Mouse (Mus musculus) c-Kit-positive CD71-positive TER-119-positive erythroid progenitor cells, embryonic 14.5 days (primary cell): ENCODE measurements around the gene Senp2.

Experiments
- DNase-seq: peaks from one replicate; pipeline ENCODE4 v3.0.0-alpha.2; 2013; ENCODE audit warnings: low spot score

Senp2 gene

DNA sequence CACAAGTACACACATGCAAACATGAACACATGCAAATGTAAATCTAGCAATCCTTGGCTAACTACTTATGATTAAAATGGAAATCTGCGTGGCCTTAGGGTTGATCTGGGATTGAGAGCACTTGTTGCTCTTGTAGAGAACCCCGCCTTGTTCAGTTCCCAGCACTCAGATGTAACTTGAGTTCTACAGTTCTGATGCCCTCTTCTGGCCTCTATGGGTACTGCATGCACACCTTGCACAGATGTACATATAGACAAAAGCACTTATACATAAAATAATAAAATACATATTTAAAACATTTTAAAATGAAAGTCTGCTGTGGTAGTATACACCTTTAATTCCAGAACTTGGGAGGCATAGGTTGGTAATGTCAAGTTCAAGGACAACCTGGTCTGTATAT is 12.8 kb downstream of the Senp2 start:
- DNase-seq = no peak

DNA sequence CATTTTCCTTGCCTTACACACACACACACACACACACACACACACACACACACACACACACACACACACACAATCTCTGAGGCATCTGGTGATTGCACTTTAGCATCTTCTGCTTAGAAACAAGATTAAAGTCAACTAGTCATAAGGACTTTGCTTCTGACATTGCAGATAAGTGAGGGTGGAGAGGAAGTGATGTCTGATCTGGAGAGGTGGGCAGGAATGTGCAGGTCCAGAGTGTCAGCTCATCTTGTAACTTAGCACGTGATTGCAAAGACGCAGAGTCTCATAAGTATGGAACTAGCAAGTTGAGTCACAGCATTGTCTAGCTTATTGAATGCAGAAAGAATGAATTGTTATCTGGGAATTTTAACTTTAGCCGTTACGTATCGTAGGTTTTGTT is 18.2 kb downstream of the Senp2 start:
- no peak for DNase-seq

DNA sequence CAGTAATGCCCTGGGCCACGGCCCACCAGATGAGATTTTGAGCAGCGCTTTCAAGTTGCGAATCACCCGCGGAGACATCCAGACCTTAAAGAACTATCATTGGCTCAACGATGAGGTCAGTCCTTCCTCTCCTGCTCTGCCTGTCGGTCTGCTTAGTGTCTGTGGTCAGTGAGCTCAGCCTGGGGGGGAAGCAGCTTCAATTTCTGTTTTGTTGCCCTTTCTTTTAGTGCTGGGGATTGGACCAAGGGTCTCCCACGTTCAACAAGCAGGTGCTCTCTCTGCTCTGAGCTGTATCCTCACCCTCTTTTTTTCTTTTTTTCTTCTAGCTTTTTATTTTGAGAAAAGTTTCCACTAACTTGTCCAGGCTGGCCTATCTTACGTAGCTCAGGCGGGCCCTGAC is 29.3 kb downstream of the Senp2 start:
- DNase-seq = no peak

DNA sequence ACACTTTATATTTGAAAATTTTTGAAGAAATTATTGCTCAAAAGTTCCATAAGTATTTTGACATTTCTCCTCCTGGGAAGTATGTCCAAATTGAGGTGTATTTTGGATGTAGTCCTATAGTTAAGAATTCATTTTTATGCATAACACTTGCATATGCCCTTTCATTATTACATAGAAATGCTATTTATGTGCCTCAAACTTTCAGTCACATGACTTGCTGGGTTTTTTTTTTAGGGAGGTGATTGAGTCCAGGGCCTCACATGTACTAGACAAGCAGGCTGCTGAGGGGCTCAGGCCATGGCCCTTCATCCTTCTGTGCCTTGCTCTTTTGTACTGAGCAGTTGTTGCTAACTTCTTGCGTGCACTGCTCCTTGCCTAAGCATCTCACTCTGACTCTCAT is 30.7 kb downstream of the Senp2 start:
- no peak for DNase-seq

DNA sequence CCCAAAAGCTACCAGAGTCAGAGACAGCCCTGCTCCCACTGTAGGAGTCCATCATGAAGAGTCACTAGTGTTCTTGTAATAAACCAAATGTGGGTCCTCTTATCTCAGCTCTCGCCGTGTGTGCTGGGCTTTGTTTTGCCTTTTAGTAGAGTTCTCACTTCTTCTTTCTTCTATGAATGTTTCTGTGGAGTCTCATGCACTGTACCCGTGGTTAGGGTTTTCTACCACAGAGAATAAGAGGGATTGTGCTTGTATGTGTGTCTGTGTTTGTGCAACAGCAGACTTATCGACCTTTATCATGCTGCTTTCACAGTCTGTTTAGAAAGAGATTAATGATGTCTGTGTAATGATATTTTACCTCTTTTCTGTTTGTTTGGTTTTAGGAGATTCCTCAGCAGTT is 34.5 kb downstream of the Senp2 start:
- DNase-seq = no peak

DNA sequence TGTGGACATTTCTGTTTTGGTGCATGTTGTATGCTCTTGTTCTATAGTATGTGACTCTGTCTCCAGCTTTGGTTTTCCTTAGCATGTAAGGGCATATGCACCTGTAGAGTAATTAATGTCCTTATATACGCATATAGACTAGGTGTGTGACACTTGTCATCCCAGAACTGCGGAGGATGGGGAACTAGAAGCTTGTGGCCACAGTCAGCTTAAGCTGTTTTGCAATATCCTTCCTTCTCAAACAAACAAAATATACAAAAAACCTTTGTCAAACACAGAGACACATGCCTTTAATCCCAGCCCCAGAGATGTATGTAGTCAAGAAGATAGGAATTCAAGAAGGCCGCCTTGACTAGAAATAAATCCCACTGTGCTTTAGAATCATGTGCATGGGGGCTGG is 36.6 kb downstream of the Senp2 start:
- DNase-seq = no peak

DNA sequence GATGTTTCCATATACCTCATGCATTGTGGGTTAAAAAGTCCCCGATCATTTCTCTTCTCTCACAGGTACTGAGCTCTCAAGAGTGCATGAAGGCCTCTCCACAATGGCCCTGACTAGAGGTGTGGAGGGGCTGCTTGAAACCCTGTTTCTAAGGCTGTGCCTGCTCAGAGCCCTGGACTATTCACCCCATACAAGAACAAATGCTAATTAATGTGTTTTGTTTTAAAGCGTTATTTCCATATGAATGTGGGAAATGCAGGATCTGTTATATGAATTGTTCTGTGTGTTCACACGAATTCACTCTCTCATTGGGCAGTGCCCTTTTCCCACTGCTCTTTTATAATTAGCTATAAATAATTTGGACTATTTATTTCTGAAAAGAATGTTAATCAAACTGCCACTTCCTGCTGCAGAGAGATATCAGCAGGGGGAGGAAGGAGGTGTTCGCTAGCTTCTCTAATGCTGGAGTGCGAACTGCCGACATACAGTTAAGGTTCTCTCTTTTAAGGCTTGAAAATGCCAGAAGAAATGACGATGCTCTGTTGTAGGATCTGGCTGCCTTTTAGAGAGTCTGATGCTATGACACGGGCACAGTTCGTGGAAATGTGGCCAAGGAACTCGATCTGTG is 37.6 kb downstream of the Senp2 start:
- DNase-seq = no peak

DNA sequence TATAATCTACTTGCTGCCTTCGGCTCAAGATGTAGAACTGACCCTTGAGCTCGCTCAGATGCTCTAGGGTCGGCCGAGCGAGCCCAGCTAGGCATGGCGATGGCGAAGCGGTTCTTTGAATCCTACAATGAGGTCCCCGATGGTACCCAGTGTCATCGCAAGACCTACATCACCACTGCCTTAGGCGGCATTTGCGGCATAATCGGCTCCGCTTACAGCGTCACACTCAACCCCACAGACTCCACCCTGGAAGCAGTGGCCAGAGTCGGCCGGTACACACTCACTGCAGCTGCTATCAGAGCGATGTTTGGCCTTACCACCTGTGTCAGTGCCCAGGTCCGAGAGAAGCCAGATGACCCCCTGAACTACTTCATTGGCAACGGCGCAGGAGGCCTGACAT is 44.1 kb downstream of the Senp2 start:
- DNase-seq = no peak

DNA sequence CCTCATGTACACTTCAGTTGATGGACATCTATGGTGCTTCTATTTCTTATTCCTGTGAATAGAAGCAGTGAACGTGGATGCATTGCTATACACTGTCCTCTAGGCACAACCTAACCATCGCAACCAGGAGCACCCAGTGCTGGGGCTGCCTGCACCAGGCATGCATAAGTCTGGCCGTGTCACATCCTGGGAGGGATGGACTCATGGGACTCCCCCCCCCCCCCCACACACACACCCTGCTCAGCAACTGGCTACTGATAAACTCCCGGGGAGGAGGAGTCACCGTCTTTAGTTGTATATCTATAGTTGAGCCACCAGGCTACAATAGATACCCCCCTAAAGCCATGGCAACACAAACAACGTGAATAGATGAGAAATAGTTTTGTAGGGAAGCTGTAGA is 48.2 kb downstream of the Senp2 start:
- DNase-seq = peak; percentile 23

DNA sequence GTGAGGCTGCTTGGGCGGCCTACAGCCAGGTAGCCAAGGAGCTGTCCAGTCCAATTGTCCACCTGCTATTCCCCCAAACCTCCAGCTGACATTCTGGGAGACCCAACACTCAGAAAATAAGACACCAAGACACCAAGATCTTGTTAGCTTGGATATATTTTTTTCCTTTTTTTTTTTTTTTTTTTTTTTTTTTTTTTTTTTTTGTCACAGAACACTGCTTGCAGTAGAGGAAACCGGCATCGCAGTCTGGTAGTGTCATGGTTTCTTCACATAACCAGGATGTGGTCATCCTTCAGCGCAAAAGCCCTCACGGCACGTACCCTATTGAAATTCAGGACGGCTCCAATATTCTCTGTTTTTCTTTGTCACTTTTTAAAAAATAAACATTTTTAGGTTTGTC is 49.6 kb downstream of the Senp2 start:
- DNase-seq = no peak

DNA sequence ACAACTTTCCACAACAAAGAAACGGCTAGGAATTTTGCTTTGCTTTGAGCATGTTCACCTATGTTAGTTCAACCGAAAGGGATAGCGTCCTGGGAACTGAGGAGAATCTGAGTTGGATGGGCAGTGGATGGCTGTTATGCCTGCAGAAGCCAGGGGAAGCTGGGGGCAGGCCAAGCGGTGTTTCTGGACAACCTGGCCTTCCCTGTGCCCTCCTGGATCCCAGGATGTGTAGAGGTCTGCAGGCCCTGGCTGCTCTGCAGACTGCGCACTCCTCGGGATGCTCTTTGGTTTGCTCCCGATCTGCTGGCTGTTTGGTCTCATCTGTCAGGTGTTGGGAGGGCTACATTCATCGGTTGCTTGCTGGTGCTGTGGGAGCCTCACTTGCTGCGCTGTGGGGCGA is 51.1 kb downstream of the Senp2 start:
- DNase-seq = no peak

DNA sequence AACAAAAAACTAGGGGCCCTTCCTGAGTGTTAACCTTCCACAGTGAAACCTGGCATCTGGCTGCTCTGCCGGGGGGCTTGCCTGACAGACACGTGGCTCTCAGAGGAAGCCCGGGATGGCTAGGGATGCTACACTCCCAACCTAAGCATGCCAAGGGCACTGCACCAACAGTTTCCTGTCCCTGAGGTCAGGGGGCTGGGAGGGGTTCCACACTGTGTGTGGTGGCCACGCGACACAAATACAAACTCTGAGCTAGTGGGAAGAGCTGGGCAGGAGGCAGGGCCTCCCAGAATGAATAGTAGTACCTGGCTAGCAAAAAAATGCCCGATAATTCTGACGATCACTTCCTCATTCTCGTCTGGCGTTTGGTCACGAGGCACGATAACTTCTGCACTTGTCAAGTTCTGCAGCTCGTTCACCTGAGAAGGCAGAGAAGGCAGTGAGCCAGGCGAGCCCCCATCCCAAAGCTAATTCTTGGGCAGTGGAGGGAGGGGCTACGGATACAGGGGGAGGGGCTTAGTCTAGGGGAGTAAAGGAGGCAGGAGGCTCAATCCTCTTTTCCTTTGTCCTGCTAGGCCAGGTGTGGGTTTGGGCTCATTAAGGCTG is 52.4 kb downstream of the Senp2 start:
- DNase-seq = no peak

DNA sequence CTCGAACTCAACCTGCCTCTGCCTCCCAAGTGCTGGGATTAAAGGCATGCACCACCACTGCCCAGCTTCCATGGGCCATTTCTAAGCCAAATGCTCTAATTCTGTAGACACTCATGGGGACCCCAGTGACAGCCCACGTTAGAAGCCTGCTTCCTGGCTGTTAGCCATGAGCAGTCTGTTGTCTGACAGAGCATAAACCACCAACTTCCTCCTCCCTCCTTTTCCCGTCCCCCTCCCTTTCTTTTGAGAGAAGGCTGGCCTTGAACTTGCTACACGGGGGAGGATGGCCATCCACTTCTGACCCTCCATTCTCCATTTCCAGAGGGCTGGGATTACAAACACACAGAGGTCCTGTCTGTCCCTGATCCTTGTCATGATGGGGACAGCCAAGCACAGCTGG is 53.0 kb downstream of the Senp2 start:
- no peak for DNase-seq

DNA sequence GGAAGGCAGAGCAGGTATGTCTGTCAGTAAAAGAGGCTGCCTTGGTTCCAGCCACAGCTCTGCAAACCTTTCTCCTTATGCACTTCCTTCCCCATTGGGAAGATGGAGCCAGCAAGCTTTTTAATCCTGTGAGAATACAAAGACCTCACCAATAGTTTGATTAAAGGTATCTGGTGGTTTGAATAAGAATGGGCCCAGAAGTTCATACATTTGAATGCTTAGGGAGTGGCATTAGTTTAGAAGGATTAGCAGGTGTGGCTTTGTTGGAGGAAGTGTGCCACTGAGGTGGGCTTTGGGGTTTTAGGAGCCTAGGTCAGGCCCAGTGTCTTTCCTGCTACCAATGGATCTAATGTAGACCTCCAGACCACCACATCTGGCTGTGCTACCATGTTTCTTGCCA is 56.3 kb downstream of the Senp2 start:
- DNase-seq = no peak

DNA sequence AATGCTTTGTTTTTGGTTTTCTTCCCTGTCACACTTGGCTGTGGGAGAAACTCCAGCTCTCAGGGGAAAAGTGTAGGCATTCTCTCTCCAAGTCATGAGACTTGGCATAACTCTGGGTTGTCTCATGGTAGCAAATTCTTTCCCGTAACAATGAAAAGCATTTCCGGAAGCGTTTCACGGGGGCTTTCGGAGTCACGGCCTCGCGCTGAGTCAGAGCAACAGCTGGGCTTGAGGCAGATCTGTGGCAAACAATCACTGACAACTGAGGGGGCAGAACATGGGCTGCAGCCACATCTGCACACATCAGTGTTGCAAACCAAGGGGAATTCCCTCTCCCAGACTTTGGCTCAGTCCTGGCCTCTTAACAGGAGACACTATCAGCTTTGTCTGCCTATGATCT is 58.1 kb downstream of the Senp2 start:
- DNase-seq = no peak

DNA sequence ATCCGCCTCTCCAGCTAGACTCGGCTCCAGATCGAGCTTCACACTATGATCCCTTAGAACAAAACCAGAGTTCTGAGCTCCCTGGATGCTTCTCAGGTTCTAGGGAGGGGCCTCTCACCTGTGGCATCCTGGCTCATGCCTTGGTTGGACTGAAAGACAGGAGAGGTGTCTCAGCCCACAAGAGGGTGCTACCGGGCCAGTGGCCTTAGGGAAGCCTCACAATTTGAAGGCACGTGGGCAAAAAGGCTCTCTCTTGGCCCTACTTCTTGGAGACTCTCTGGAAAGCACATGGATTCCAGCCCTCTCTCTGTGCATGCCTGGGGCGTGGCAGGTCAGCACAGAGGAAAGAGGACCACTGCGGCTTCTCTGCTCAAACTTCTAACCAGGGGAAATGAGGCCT is 62.1 kb downstream of the Senp2 start:
- no peak for DNase-seq

DNA sequence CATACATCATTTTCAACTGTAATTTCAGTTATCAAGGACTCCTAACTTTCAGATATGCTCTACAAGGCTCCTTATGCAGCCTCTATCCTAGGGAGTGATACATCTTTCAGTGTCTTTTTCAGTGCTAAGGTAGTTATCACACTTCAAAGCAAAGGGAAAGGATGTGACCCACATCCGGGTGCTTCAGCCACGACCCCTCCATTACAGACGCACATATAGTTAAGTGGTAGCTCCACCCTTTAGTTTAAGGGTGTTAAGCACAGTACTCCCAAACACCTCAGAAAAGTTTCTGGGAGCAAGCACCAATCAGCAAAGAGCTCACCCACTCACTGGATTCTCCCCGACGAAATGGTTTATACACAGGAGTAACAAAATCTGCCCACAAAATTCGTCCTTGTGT is 65.8 kb downstream of the Senp2 start:
- DNase-seq = no peak

DNA sequence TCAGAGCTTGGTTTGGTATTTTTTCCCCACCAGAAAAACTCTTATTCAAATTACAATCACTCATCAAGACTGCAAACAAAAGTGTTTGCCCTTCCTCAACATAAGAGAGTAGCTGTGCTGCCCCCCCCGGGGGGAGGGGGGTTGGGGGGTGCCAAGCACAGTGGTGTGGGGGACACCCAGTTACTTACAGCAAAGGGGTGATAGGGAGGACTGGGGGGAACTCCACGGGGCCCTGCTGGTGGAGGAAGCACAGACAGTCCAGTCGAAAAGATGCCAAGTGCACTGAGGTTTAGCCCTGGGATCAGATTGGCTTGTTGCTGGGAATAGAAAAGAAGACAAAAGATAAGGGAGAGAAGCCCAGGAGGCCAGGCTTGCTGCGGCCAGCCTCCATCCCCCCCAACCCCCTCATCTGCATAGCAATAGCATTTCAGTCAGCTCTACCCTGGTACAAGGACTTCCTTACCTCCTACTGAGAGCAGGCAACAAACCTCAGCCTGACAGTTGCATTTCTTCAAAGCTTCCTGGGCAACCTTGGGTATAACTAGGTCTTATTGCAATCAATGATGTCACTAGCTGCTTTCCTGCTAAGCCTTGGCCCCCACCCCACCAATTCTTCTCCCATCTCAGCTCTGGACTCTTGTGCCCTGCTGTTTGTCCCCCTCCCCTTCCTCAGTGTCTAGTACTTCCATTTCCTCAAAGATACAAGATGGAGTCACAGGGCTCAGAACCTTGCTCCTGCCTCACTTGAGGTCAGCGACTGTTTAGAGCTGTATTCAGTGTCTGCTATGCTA is 66.7 kb downstream of the Senp2 start:
- no peak for DNase-seq

DNA sequence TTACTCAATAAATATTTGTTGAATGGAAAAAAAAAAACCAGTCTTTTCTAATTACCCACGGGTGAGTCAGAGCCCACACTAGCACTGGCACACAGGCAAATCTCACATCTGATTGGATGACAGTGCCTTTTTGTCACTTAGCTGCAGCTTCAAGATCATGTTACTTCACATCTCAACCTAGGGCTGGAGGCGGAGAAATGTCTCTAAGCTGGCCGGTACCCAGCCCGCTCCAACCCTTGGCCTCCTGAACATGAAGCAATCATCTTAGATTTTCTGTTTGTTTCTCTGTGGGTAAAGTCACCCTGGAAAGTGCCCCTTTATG is 67.3 kb downstream of the Senp2 start:
- DNase-seq = no peak

DNA sequence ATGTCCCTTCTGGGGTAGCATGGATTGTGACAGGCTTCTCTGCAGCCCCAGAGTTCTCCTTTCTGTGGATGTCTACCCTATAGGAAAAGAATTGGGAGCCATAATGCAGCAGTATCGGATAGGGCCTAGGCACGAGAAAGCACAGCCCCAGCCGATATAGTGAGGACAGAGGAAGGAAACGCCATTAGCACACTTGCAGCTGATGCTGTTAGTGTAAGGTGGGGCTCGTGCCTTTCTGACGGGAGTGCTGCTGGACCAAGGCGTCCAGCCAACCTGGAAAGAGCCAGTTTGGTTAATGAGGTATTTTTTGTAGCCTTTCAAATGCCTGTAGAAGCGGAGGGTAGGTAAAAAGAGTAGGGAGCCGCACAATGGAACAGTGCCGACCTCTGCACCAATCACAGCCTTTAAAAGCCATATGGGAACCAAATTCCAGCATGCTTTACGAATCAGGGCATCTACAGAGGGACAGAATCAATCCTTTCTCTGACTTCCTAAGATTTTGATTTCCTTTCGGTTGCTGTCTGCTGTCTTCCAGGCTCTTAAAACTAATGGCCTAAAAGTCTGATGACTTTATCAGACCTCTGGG is 70.9 kb downstream of the Senp2 start:
- DNase-seq = no peak

DNA sequence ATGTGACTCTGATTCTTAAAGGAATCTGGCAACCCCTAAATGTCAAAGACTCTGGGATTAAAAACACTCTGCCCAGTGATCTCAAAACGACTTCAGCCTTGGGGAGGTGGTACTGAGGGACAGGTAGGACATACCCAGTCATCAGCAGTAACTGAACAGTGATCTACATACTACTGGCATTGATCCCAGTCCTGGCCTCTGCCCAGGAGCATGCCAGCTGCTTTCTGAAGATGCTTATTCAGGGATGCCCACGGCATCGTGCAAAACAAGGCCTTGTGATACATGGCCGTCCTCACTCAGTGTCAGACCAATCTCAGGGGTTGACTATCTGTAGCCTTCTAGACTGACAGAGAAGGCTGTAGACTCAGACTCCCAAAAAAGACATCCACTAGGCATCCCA is 76.1 kb downstream of the Senp2 start:
- no peak for DNase-seq

DNA sequence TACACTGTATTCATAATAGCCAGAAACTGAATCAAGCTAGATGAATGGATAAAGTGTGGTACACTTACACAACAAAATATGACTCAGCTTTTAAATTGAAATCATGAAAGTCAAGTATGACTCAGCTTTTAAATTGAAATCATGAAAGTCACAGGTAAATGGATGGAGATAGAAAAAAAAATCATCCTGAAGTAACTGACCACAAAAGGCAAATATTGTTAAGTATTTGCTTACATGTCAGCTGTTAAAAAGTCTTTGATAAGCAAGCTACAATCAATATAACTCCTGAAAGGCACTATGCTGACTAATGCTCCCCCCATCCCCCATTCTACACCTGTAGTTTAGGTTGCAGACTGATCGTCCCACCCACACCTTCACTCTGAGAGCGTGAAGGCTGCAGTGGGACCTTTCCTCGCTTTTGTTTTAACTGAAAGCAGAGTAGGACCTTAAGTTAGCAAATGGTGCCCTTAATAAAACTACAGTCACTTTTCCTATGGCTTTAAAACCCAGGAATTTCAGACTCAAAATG is 82.0 kb downstream of the Senp2 start:
- no peak for DNase-seq

DNA sequence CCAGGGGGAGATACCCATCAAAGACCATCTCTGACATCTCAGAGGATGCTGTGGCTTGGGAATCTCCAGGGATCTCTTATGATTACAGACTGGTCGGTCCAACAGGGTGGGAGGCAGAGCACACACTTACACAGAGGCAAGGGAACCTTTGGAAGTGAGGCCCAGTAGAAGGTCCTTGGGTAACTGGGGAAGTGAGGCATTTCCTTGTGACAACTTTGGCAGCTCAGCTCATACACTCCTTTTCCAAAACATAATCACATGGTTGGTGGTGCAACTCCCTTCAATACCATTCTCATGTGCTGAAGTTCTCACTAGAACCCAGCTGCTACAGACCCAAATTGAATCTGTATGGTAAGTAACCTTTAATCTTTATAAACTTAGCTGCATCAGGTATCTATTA is 86.5 kb downstream of the Senp2 start:
- no peak for DNase-seq
